ENCODE assay signal across 8 mouse cellular contexts in the genomic region with DNA sequence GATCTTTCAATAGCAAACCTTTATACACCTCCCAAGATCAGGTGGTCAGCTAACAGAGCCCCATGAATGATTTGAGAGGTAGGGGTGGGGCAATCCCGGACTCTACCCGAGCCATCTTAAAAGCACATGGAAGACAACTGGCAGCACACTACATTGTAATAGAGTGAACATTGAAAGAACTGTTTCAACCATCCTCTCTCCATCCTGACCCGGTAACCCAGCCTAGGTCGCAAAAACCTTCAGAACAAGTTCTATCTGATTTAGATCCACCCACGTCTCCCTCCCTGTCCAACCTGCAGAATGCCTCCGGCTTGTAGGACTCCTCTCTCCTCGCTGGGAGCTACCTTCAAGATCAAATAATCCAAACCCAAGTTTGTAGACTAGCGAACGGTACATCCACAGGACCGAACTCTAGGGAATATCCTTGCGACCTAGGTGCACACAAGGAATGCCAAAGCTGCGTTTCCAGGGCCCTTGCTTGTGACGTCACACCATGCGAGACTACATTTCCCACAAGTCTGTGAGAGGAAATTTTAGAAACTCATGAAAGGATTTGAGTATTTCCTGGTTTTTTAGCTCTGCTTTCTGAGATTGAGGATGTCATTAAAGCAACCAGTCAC. TPM values are rescaled to one million over a fixed set of nuclear protein-coding genes. Genes with fewer than 3 reads are reported as not detected.
DNase-seq lines count a peak whose midpoint lies in the region; ATAC-seq lines count a peak whose summit lies in the region.

Gene Zfp72 (minus strand): TSS at position 466 of the 620 bp plus-strand sequence.

- peak; percentile 57 for DNase-seq in WW6 (ENCODE audit: low read depth, low spot score)
- DNase-seq in cerebellum, postnatal 36 days: peak; percentile 67 to 77
- peak; percentile 46 for DNase-seq in gastrocnemius, postnatal 10 days
- DNase-seq in induced T-regulatory cell, adult 2 months (ENCODE audit: low read depth): peak; percentile 73
- peak; percentile 48 to 63 for DNase-seq in left cerebral cortex, adult 8-10 months (ENCODE audit: low spot score in 2 of 2)
- DNase-seq in right cerebral cortex, adult 18-20 months: peak; percentile 85
- DNase-seq in urinary bladder, postnatal 36 days (ENCODE audit: low spot score in 2 of 2): peak; percentile 69 to 78

- ATAC-seq in megakaryocyte, adult 5-6 weeks (ENCODE audit: poor library complexity, severe bottlenecking): peak; percentile 91

RNA-seq across cellular contexts. Expression of gene Zfp72, which starts in this region (rescaled TPM):
- total RNA-seq in gastrocnemius, postnatal 10 days (2021): 1 to 10 TPM; 1.3 to 2.2 TPM
- total RNA-seq in left cerebral cortex, adult 8-10 months (2022): 1 to 10 TPM; 4.1 to 6.2 (median 4.8) TPM
- 1.5 and 2.6 TPM in 2 replicates for total RNA-seq in megakaryocyte, adult 5-6 weeks (2015)
- 0.53 and 1.7 TPM in 2 replicates for total RNA-seq in megakaryocyte, adult 5-6 weeks (2017)

Comparison
In these comparisons a context has a peak if more than half of its experiments do, and no peak if none do; other contexts are left out.
1. Peak in every context shown above with its lines: DNase-seq and ATAC-seq.